Mouse (Mus musculus): ENCODE measurements at regions not wholly inside any gene's neighbourhood (a gene's known extent, or its start where the extent isn't known, plus 50 kb on each side); places are given as distances from the start of the nearest gene placed in this dataset.

DNA sequence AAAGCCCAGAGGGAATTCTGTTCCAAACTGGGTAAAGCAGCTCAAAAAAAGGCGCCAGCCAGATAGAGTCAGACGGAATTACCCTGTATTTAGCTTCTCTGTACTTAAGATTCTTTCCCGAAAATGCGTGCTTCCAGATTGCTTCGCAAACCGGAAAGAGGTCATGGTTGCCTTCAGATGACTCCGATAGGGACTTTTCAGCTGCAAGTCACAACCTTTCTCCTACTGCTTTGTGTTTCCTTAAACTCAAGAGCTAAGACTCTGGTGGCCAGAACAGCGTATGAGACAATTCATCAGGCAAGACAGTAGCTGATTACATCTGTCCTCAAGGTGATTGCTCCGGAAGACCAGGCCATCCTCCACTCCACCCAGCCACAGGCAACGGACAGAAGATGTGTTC, 53.8 kb upstream of the Hif1a start:
- Histone ChIP-seq H3K36me3 (replicated peaks) (no peaks in the 10 kb centered on the region), H3K4me1 (ENCODE audit: insufficient read depth, low read depth, low read length) (peaks cover 2% of the 10 kb centered on the region; the same call in 1 of the 2 replicates), H3K9me3 (replicated peaks) (no peaks in the 10 kb centered on the region), H3K27me3 (ENCODE audit: insufficient read depth, low read length) (peaks cover 14% of the 10 kb centered on the region), H3K4me3 (ENCODE audit: low read depth, low read length) (no peak overlapping the region)
- DNase-seq (ENCODE audit: low spot score) (no peak), ATAC-seq (ENCODE audit: extremely low read depth, insufficient number of reproducible peaks, low FRiP score, poor library complexity, severe bottlenecking) (no peak)
- TF ChIP-seq POLR2AphosphoS5 (IDR thresholded peaks at IDR 0.05; ENCODE audit: insufficient replicate concordance, low read depth, low read length) (no peak), CTCF (IDR thresholded peaks at IDR 0.05; ENCODE audit: low read depth, low read length) (no peak), TAL1 (conservative IDR thresholded peaks at IDR 0.05; ENCODE audit: low read depth, low read length) (no peak), GATA1 (IDR thresholded peaks at IDR 0.05; ENCODE audit: borderline replicate concordance, low read length) (no peak), GATA2 (IDR thresholded peaks at IDR 0.05; ENCODE audit: borderline replicate concordance, low read depth, low read length) (no peak)

DNA sequence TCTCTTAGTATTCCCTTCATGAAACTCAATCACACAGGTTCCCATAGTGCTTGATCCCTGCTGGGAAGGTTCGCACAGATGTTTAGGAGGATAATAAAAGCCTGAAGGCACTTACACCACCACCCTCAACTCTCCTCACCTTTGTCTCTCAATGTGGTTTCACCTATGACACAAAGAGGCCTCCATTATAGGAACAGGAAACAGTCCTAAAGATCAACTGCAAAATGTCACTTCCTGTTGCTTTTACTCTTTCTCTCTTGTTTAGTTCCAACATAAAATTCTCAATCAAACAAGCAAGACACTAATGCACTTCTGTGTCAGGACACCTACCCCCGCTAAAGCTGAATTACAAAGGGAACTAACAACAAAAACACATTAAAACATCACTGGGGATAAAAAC, 50.3 kb upstream of the Hif1a start:
- no peaks in the 10 kb centered on the region for H3K36me3 ChIP-seq (replicated peaks)
- no peaks in the 10 kb centered on the region for H3K9me3 ChIP-seq (replicated peaks)
- ATAC-seq (ENCODE audit: extremely low read depth, insufficient number of reproducible peaks, low FRiP score, poor library complexity, severe bottlenecking) (no peak), DNase-seq (ENCODE audit: low spot score) (no peak)
- H3K4me3 ChIP-seq (ENCODE audit: low read depth, low read length) = no peak overlapping the region
- peaks cover 11% of the 10 kb centered on the region for H3K27me3 ChIP-seq (ENCODE audit: insufficient read depth, low read length)
- no peaks in the 10 kb centered on the region for H3K4me1 ChIP-seq (ENCODE audit: insufficient read depth, low read depth, low read length)
- TF ChIP-seq CTCF (IDR thresholded peaks at IDR 0.05; ENCODE audit: low read depth, low read length) (no peak), GATA2 (IDR thresholded peaks at IDR 0.05; ENCODE audit: borderline replicate concordance, low read depth, low read length) (no peak), POLR2AphosphoS5 (IDR thresholded peaks at IDR 0.05; ENCODE audit: insufficient replicate concordance, low read depth, low read length) (no peak), GATA1 (IDR thresholded peaks at IDR 0.05; ENCODE audit: borderline replicate concordance, low read length) (no peak), TAL1 (conservative IDR thresholded peaks at IDR 0.05; ENCODE audit: low read depth, low read length) (no peak)
